Mouse (Mus musculus) forebrain, postnatal 0 days (tissue): ENCODE results near the gene Pcdh18. TPM values are rescaled to one million over a fixed set of nuclear protein-coding genes. Genes with fewer than 3 reads are reported as not detected.

Source experiments
- ATAC-seq: fragments of 200-750 bp; cut with Nextera tagmentation; 2 replicates; pipeline ENCODE4 v1.8.0; 2017; ENCODE audit warnings: mild to moderate bottlenecking, moderate library complexity
- DNase-seq: peaks from one replicate; pipeline ENCODE4 v3.0.0-alpha.2; 2015
- H3K27ac ChIP-seq: fragments of 300-500 bp; sonication (generic); 2 replicates; pipeline ENCODE4 v1.5.1; 2014; ENCODE audit warnings: low read depth, mild to moderate bottlenecking, antibody characterized with exemption, low read length, moderate library complexity, mixed read lengths
- H3K27me3 ChIP-seq: fragments of 300-500 bp; sonication (generic); 2 replicates; pipeline ENCODE4 v1.6.1; 2014; ENCODE audit warnings: mild to moderate bottlenecking, low read length, mixed read lengths; ENCODE audit not compliant: insufficient read depth
- H3K36me3 ChIP-seq: fragments of 300-500 bp; sonication (generic); 2 replicates; pipeline ENCODE4 v1.6.1; 2014; ENCODE audit warnings: mild to moderate bottlenecking, moderate library complexity; ENCODE audit not compliant: insufficient read depth
- H3K4me1 ChIP-seq: fragments of 300-500 bp; sonication (generic); 2 replicates; pipeline ENCODE4 v1.6.1; 2014; ENCODE audit warnings: antibody characterized with exemption; ENCODE audit not compliant: insufficient read depth
- H3K4me2 ChIP-seq: fragments of 300-500 bp; sonication (generic); 2 replicates; pipeline ENCODE4 v1.6.1; 2014; ENCODE audit warnings: low read depth, mild to moderate bottlenecking, moderate library complexity
- H3K4me3 ChIP-seq: fragments of 300-500 bp; sonication (generic); 2 replicates; pipeline ENCODE4 v1.5.1; 2014; ENCODE audit warnings: low read depth, low read length, mixed read lengths
- H3K9ac ChIP-seq: fragments of 300-500 bp; sonication (generic); 2 replicates; pipeline ENCODE4 v1.6.1; 2014; ENCODE audit warnings: mild to moderate bottlenecking
- H3K9me3 ChIP-seq: fragments of 300-500 bp; sonication (generic); 2 replicates; pipeline ENCODE4 v1.6.1; 2016; ENCODE audit warnings: low read length
- CTCF ChIP-seq: sonication (generic); IDR thresholded peaks from 2 replicates; pipeline ENCODE4 v1.5.1; 2016; ENCODE audit warnings: antibody characterized with exemption, control low read depth, low read depth
- WGBS: fragments of 180-500 bp; shearing (Covaris S2); extraction: QIAGEN DNeasy Blood & Tissue Kit; methylation state at CpG from one replicate; pipeline ENCODE4 v1.1.7; 2014; 5-methylcytosine and 5-hydroxymethylcytosine counted together
- polyA plus RNA-seq: library from polyadenylated mRNA; unstranded; fragments of >200 nt; fragmentation: Nextera tagmentation; extraction: Ambion mirVana; gene quantifications from 2 replicates; pipeline ENCODE4 v1.2.1, GENCODE M21; 2015
- total RNA-seq: library from RNA; depleted of rRNA; stranded (reverse); fragments of >200 nt; gene quantifications from 2 replicates; pipeline ENCODE4 v1.2.3, GENCODE M21; 2014

Gene Pcdh18
- total and polyA plus RNA-seq, 2 experiments from 2014 or later = 15.4 to 36.3 TPM

DNA sequence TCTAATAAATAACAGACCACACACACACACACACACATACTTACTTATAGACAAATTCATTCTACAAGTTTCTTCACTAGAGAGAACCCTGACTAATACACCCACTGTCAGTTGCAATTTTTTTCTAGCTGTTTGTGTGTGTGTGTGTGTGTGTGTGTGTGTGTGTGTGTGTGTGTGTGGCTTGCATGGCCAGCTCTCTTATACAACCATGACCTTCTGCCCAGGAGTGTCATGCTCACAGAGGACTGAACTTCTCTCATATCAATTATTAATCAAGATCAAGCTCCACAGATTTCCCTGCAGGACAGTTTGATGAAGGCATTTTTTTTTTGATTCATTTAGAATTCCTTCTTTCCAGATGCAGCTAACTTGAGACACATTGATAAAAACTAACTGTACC is 18.6 kb downstream of the Pcdh18 start:
- TF ChIP-seq CTCF = no peak

DNA sequence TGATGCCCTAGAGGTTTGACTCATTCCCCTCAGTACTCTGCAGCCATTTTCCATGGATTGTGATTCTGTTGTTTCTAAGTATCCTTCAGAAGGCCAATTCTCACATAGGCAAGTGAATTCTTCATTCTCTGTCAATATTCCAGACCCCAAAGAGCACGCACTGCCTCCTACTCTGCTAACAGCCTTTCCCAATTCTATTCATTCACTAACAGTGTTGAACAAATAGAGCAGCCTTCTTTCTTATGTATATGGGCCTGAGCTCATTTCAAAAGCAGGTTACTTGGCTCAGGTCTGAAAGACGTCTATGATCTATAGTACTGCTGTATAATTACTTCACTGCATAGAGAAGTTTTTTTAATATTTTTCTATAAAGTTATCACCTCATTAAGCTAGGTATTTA is 50.6 kb downstream of the Pcdh18 start:
- no peak for DNase-seq
- H3K4me2 ChIP-seq = no peak overlapping the region
- H3K4me3 ChIP-seq = no peak overlapping the region
- H3K27ac ChIP-seq = no peak overlapping the region
- H3K4me1 ChIP-seq = no peaks in the 10 kb centered on the region
- 17% methylated on average over 2 of the region's 2 CpGs for WGBS
- ATAC-seq = no peak
- no peaks in the 10 kb centered on the region for H3K36me3 ChIP-seq
- no peak for TF ChIP-seq CTCF
- no peaks in the 10 kb centered on the region for H3K9me3 ChIP-seq
- no peak overlapping the region for H3K9ac ChIP-seq
- no peaks in the 10 kb centered on the region for H3K27me3 ChIP-seq

More for the DNA sequence above, 18.6 kb downstream of the Pcdh18 start:
- H3K36me3 ChIP-seq = no peaks in the 10 kb centered on the region
- no peak overlapping the region for H3K9ac ChIP-seq
- H3K27me3 ChIP-seq = no peaks in the 10 kb centered on the region
- DNase-seq (no peak), ATAC-seq (no peak)
- no peaks in the 10 kb centered on the region for H3K9me3 ChIP-seq
- H3K4me3 ChIP-seq = no peak overlapping the region
- no peaks in the 10 kb centered on the region for H3K4me1 ChIP-seq
- H3K27ac ChIP-seq = no peak overlapping the region
- H3K4me2 ChIP-seq = no peak overlapping the region

DNA sequence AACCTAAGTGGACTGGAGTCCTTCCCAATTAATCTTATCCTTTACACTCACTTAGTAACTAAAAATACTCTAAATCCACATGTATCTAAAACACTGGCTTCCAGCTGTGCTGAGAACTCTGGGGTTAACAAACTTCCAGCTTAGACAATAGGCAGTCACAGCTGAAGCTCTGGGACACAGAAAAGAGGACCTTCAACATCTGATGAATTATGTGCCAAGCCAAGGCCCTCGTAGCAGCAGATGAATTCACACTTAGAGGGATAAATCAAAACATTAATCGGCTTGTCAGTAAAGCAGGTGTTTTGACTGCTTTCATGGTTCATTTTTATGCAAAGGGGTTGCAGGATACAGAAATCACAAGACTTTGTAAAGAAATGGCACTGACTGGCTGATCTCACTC is 57.2 kb downstream of the Pcdh18 start:
- Histone ChIP-seq H3K4me1 (peaks cover 6% of the 10 kb centered on the region; the same call in 1 of the 2 replicates), H3K4me2 (no peak overlapping the region), H3K9me3 (no peaks in the 10 kb centered on the region), H3K4me3 (no peak overlapping the region), H3K27me3 (no peaks in the 10 kb centered on the region), H3K27ac (no peak overlapping the region), H3K36me3 (no peaks in the 10 kb centered on the region), H3K9ac (no peak overlapping the region)
- TF ChIP-seq CTCF = no peak
- DNase-seq (no peak), ATAC-seq (no peak)
- WGBS = 9% methylated on average over 2 of the region's 2 CpGs
